Mouse (Mus musculus) monocyte, adult 5-6 weeks (primary cell): ENCODE data around the gene Hoxb1. TPM values are rescaled to one million over a fixed set of nuclear protein-coding genes. Genes with fewer than 3 reads are reported as not detected.

Experiments
- total RNA-seq: library from RNA; stranded (forward); fragments of 200-1000, 200-491, 200-594 nt; gene quantifications from 3 replicates; pipeline ENCODE4 v1.2.3, GENCODE M21; 2017

Hoxb1 gene
- total RNA-seq, 1 experiment from 2014 or later: not detected

Other genes with a start within 250 kb of the Hoxb1 start
- gene Ttll6, start 232.0 kb upstream of the Hoxb1 start, total RNA-seq: not detected in 3 replicates
- gene Hoxb13, start 171.4 kb upstream of the Hoxb1 start, total RNA-seq: not detected in 3 replicates
- gene Hoxb9, start 94.3 kb upstream of the Hoxb1 start, total RNA-seq: not detected in 3 replicates
- not detected in 3 replicates for gene Hoxb8, start 83.8 kb upstream of the Hoxb1 start, total RNA-seq
- not detected in 3 replicates for gene Hoxb7, start 79.1 kb upstream of the Hoxb1 start, total RNA-seq
- not detected in 3 replicates for gene Hoxb6, start 73.3 kb upstream of the Hoxb1 start, total RNA-seq
- gene Hoxb5, start 62.4 kb upstream of the Hoxb1 start, total RNA-seq: not detected in 3 replicates
- 4.7 to 6.6 TPM (median 5.2 TPM) in 3 replicates for gene Hoxb4, start 47.5 kb upstream of the Hoxb1 start, total RNA-seq
- gene Hoxb3, start 42.4 kb upstream of the Hoxb1 start, total RNA-seq: 1.4 to 2.1 TPM (median 1.8 TPM) in 3 replicates
- not detected in 3 replicates for gene Hoxb2, start 15.2 kb upstream of the Hoxb1 start, total RNA-seq
- gene Skap1, start 98.8 kb downstream of the Hoxb1 start, total RNA-seq: 35.6 to 134 TPM (median 47.4 TPM) in 3 replicates